Mouse (Mus musculus) CH12.LX (cell line): ENCODE results near the gene Pwwp2b. TPM values are rescaled to one million over a fixed set of nuclear protein-coding genes. Genes with fewer than 3 reads are reported as not detected.

Source experiments
- DNase-seq: peaks from one replicate; pipeline ENCODE4 v3.0.0-alpha.2; 2013; ENCODE audit errors: extremely low read depth
- H3K27ac ChIP-seq: 2 replicates; pipeline ENCODE4 v1.5.1; 2012; ENCODE audit warnings: low read depth, mild to moderate bottlenecking, control low read depth, moderate library complexity; ENCODE audit not compliant: insufficient read depth
- H3K27me3 ChIP-seq: replicated peaks from 2 replicates; pipeline ENCODE3; 2012; ENCODE audit warnings: inconsistent platforms
- H3K36me3 ChIP-seq, 2 experiments: replicated peaks in 1 of 2; 2 replicates each; pipeline versions ENCODE3 to v1.6.1; 2012; ENCODE audit warnings: inconsistent platforms in 1 of 2, low read length in 1 of 2, mild to moderate bottlenecking in 1 of 2, mixed read lengths in 1 of 2, moderate library complexity in 1 of 2; ENCODE audit not compliant: control insufficient read depth in 1 of 2, insufficient read depth in 1 of 2
- H3K4me1 ChIP-seq, 2 experiments: 2 replicates each; pipeline ENCODE4 v1.6.1; 2012; ENCODE audit warnings: inconsistent platforms in 1 of 2, moderate library complexity in 1 of 2; ENCODE audit not compliant: insufficient read depth in 2 of 2, control insufficient read depth in 1 of 2
- H3K4me2 ChIP-seq: 2 replicates; pipeline ENCODE4 v1.6.1; 2012; ENCODE audit warnings: low read depth, mild to moderate bottlenecking, control low read depth; ENCODE audit not compliant: poor library complexity, insufficient read depth, severe bottlenecking
- H3K4me3 ChIP-seq, 3 experiments: fragments of 150-350 bp in 1 of 3; sonication (generic) in 1 of 3; replicated peaks in 1 of 3; 2 replicates each; pipeline versions ENCODE3 to v1.5.1; 2011 to 2012; ENCODE audit warnings: low read depth in 2 of 3, low read length in 2 of 3, mild to moderate bottlenecking in 2 of 3, moderate library complexity in 2 of 3, control low read depth in 1 of 3, improper control_type of control experiment in 1 of 3, inconsistent platforms in 1 of 3, mixed read lengths in 1 of 3; ENCODE audit not compliant: poor library complexity in 1 of 3
- H3K79me2 ChIP-seq: replicated peaks from 2 replicates; pipeline ENCODE4 v1.6.1; 2012; ENCODE audit warnings: mild to moderate bottlenecking, moderate library complexity; ENCODE audit not compliant: control insufficient read depth, poor library complexity, insufficient read depth, severe bottlenecking; ENCODE audit errors: extremely low read depth
- H3K9ac ChIP-seq: 2 replicates; pipeline ENCODE4 v1.6.1; 2012; ENCODE audit warnings: low read depth, mild to moderate bottlenecking, control low read depth, moderate library complexity; ENCODE audit not compliant: insufficient read depth
- H3K9me3 ChIP-seq: replicated peaks from 2 replicates; pipeline ENCODE3; 2012; ENCODE audit warnings: low read length, inconsistent platforms, mixed read lengths
- BHLHE40 ChIP-seq: IDR thresholded peaks from 2 replicates; pipeline ENCODE4 v1.6.1; 2011; ENCODE audit warnings: mild to moderate bottlenecking, low read depth, low read length, improper control_type of control experiment
- CHD2 ChIP-seq: IDR thresholded peaks from 2 replicates; pipeline ENCODE4 v1.6.1; 2011; ENCODE audit warnings: low read length, improper control_type of control experiment
- ETS1 ChIP-seq: conservative IDR thresholded peaks from 2 replicates; pipeline ENCODE4 v1.6.1; 2012; ENCODE audit warnings: low read depth, mild to moderate bottlenecking, inconsistent platforms, low read length, improper control_type of control experiment, moderate library complexity
- HCFC1 ChIP-seq: IDR thresholded peaks from 2 replicates; pipeline ENCODE4 v1.6.1; 2012; ENCODE audit warnings: low read depth, mild to moderate bottlenecking, inconsistent platforms, low read length, improper control_type of control experiment
- IRF4 ChIP-seq: IDR thresholded peaks from 2 replicates; pipeline ENCODE4 v1.6.1; 2014; ENCODE audit warnings: low read depth, mild to moderate bottlenecking, inconsistent platforms, low read length, improper control_type of control experiment
- JUND ChIP-seq: conservative IDR thresholded peaks from 2 replicates; pipeline ENCODE4 v1.6.1; 2011; ENCODE audit warnings: low read depth, low read length, improper control_type of control experiment
- MAZ ChIP-seq: IDR thresholded peaks from 2 replicates; pipeline ENCODE4 v1.6.1; 2012; ENCODE audit warnings: low read depth, mild to moderate bottlenecking, inconsistent platforms, low read length, improper control_type of control experiment, moderate library complexity
- MEF2A ChIP-seq: IDR thresholded peaks from 2 replicates; pipeline ENCODE4 v1.6.1; 2014; ENCODE audit warnings: low read depth, mild to moderate bottlenecking, inconsistent platforms, low read length, improper control_type of control experiment, borderline replicate concordance
- NRF1 ChIP-seq: IDR thresholded peaks from 2 replicates; pipeline ENCODE4 v1.6.1; 2014; ENCODE audit warnings: low read depth, mild to moderate bottlenecking, inconsistent platforms, low read length, improper control_type of control experiment, moderate library complexity
- RAD21 ChIP-seq: IDR thresholded peaks from 2 replicates; pipeline ENCODE4 v1.6.1; 2011; ENCODE audit warnings: low read depth, mild to moderate bottlenecking, low read length, improper control_type of control experiment, moderate library complexity
- SIN3A ChIP-seq: IDR thresholded peaks from 2 replicates; pipeline ENCODE4 v1.6.1; 2012; ENCODE audit warnings: low read length, improper control_type of control experiment, inconsistent platforms
- TBP ChIP-seq: conservative IDR thresholded peaks from 2 replicates; pipeline ENCODE4 v1.6.1; 2011; ENCODE audit warnings: low read depth, low read length, improper control_type of control experiment
- UBTF ChIP-seq: IDR thresholded peaks from 2 replicates; pipeline ENCODE4 v1.6.1; 2012; ENCODE audit warnings: low read depth, mild to moderate bottlenecking, inconsistent platforms, low read length, improper control_type of control experiment, moderate library complexity
- USF1 ChIP-seq: IDR thresholded peaks from 2 replicates; pipeline ENCODE4 v1.6.1; 2014; ENCODE audit warnings: low read depth, mild to moderate bottlenecking, inconsistent platforms, low read length, improper control_type of control experiment
- ZMIZ1 ChIP-seq: IDR thresholded peaks from 2 replicates; pipeline ENCODE4 v1.6.1; 2012; ENCODE audit warnings: low read depth, mild to moderate bottlenecking, inconsistent platforms, low read length, improper control_type of control experiment
- ZNF384 ChIP-seq: IDR thresholded peaks from 2 replicates; pipeline ENCODE4 v1.6.1; 2012; ENCODE audit warnings: low read depth, low read length, improper control_type of control experiment, inconsistent platforms
- dilution Hi-C: fragments of 300-500 bp; cut with MboI; formaldehyde crosslinking; loops from 2 replicates; pipeline ENCODE4 v1.14.3; 2020; ENCODE audit warnings: low sequenced_read_pairs; ENCODE audit not compliant: extremely low pct_unique_long_range_greater_than_20kb, extremely low pct_ligation_motif_present
- in situ Hi-C: fragments of 300-500 bp; cut with MboI; formaldehyde crosslinking; loops from 3 replicates; pipeline ENCODE4 v1.14.3; 2019; ENCODE audit warnings: low sequenced_read_pairs, low pct_ligation_motif_present, low pct_unique_long_range_greater_than_20kb, mixed read lengths
- polyA plus RNA-seq: library from polyadenylated mRNA; unstranded; fragments of >175 nt; gene quantifications from 2 replicates; pipeline ENCODE4 v1.2.1, GENCODE M21; 2012; ENCODE audit warnings: low read depth; ENCODE audit not compliant: insufficient read length
- total RNA-seq, 2 experiments: library from RNA; depleted of rRNA; stranded (reverse); fragments of 300-350 nt in 1 of 2; fragments of >200 nt in 1 of 2; gene quantifications; 2 replicates each; pipeline ENCODE4 v1.2.3; 2012 to 2014

Gene Pwwp2b
- total and polyA plus RNA-seq, 3 experiments = 0.08 TPM; not detected in 2

DNA sequence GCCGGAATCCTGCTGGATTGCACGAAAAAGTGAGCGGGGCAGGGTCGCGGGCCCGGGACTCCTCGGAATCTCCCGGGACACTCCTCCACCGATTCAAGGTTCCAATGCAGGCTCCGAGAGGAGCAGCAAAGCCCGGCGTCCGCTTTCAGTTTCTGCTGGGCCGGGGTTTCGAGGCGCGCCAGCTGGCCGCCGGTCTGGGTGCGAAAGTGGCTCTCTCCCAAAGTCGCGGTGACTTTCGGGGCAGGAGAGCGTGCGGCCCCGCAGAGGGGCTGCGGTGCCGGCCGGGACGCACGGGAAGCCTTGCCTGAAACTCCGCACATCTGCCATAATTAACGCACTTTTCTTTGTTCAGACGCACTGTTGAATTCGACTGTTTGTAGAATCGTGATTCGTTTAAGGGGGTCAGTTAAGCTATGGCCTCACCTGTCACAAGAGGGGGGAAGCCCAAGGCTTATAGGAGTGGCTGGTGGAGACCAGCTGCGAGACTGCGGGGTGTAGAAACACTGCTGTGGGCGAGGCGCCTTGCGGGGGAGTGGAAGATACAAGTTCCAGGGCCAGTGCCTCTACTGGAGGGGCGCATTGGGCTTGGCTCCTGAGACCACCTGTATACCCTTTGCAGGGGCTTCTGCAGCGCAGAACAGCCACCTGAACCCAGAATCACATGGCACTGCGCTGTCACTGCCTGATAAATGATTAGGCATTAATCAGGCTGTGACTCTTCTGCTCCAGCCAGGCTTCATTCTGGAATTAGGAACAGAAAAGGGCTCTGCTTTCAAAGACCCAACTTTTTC, 528 bp downstream of the Pwwp2b start:
- Histone ChIP-seq H3K4me1 (peaks cover 0 to 12% of the 10 kb centered on the region in 2 experiments; a peak in 3 of 4 replicates), H3K4me2 (peak overlapping the region; percentile 74), H3K79me2 (no peaks in the 10 kb centered on the region), H3K27me3 (peaks cover 98% of the 10 kb centered on the region), H3K9me3 (no peaks in the 10 kb centered on the region), H3K36me3 (no peaks in the 10 kb centered on the region), H3K9ac (peak overlapping the region; percentile 24; the same call in 1 of the 2 replicates), H3K4me3 (peak overlapping the region in 2 of 3 experiments; percentile 34 to 69), H3K27ac (no peak overlapping the region)
- in situ Hi-C loops (no loop called here), dilution Hi-C loops (no loop called here)
- TF ChIP-seq IRF4 (no peak), UBTF (peak; percentile 68; the same call in 1 of the 2 replicates)
- no peak for DNase-seq

GRCm38 (mm10) chr7:139249406-139250210, 1.3 kb downstream of the Pwwp2b start:
- in situ Hi-C loops (no loop called here), dilution Hi-C loops (no loop called here)
- H3K4me2 ChIP-seq = no peak overlapping the region
- no peaks in the 10 kb centered on the region for H3K9me3 ChIP-seq
- H3K36me3 ChIP-seq = no peaks in the 10 kb centered on the region
- no peak overlapping the region for H3K4me3 ChIP-seq
- H3K27ac ChIP-seq = no peak overlapping the region
- no peak for DNase-seq
- H3K27me3 ChIP-seq = peaks cover 97% of the 10 kb centered on the region
- peaks cover 0 to 12% of the 10 kb centered on the region in 2 experiments; a peak in 3 of 4 replicates for H3K4me1 ChIP-seq
- no peak overlapping the region for H3K9ac ChIP-seq
- H3K79me2 ChIP-seq = no peaks in the 10 kb centered on the region
- TF ChIP-seq SIN3A (no peak), BHLHE40 (0 out of 2 replicates have a peak, but pooled peaks have one; percentile 23), JUND (no peak)

GRCm38 (mm10) chr7:139251881-139252301, 3.6 kb downstream of the Pwwp2b start:
- no peak overlapping the region for H3K9ac ChIP-seq
- H3K27ac ChIP-seq = no peak overlapping the region
- DNase-seq = no peak
- no peaks in the 10 kb centered on the region for H3K9me3 ChIP-seq
- H3K27me3 ChIP-seq = peaks cover 98% of the 10 kb centered on the region
- peaks cover 0 to 12% of the 10 kb centered on the region in 2 experiments; a peak in 3 of 4 replicates for H3K4me1 ChIP-seq
- dilution Hi-C loops = no loop called here
- no peak overlapping the region for H3K4me3 ChIP-seq
- TF ChIP-seq ETS1 (no peak), NRF1 (no peak), MEF2A (no peak), CHD2 (no peak), ZMIZ1 (no peak), ZNF384 (no peak), USF1 (no peak), HCFC1 (no peak), RAD21 (no peak), MAZ (no peak), TBP (no peak)
- TF ChIP-seq, all 38 proteins: peak for 0
- no peaks in the 10 kb centered on the region for H3K36me3 ChIP-seq
- no peak overlapping the region for H3K4me2 ChIP-seq
- in situ Hi-C loops = no loop called here
- no peaks in the 10 kb centered on the region for H3K79me2 ChIP-seq
